Comparison of ENCODE assay signal across 11 mouse cellular contexts in the genomic region with DNA sequence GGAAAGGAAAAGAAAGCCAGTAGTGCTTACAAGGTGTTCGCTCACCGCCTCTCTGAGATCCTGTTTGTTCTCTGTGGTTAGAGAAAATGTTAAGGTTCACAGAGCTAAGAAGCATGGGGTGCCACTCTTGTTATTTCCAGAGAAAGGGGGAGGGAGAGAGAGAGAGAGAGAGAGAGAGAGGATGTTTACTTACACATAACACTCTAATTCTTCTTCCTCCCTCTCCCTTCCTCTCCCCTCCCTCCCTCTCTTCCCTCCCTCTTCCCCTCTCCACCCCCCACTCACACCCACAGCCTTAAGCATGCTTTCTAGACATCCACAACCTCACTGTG. TPM values are rescaled to one million over a fixed set of nuclear protein-coding genes. Genes with fewer than 3 reads are reported as not detected.
DNase-seq lines count a peak whose midpoint lies in the region; ATAC-seq and TF ChIP-seq lines count a peak whose summit lies in the region.
"Had no signal": no experiment of that assay in that cellular context is flagged by ENCODE, and none has a peak within 500 bp of the region (broad histone marks: within the 10 kb centered on the region; RNA-seq: fewer than 3 reads in every experiment).

No protein-coding gene starts in this region.

- no peak overlapping the region for H3K4me3 ChIP-seq in intestine, embryonic 14.5 days (ENCODE audit: low read depth, low read length)
- no peak overlapping the region for H3K4me3 ChIP-seq in intestine, postnatal 0 days (ENCODE audit: low read depth, low read length)
- H3K4me3 ChIP-seq in midbrain, embryonic 15.5 days = no peak overlapping the region
- H3K4me3 ChIP-seq in midbrain, embryonic 16.5 days (ENCODE audit: low read depth, low read length) = no peak overlapping the region
- no peak overlapping the region for H3K4me3 ChIP-seq in bone marrow, adult 2 months (replicated peaks; ENCODE audit: control insufficient read depth, low read depth, low read length)
- no peak overlapping the region for H3K4me3 ChIP-seq in intestine, embryonic 16.5 days (ENCODE audit: low read length)

- TF ChIP-seq POLR2A in bone marrow, adult 2 months (IDR thresholded peaks at IDR 0.05; ENCODE audit: borderline replicate concordance, control insufficient read depth, low read depth, low read length) = no peak

- no peak for TF ChIP-seq CTCF in intestine, postnatal 0 days (IDR thresholded peaks at IDR 0.05; ENCODE audit: low read depth)
- TF ChIP-seq CTCF in bone marrow, adult 2 months (IDR thresholded peaks at IDR 0.05; ENCODE audit: control insufficient read depth, insufficient read depth, low read length) = no peak

- no peaks in the 10 kb centered on the region for H3K27me3 ChIP-seq in intestine, embryonic 14.5 days (replicated peaks; ENCODE audit: control insufficient read depth, insufficient read depth, low read length)
- no peaks in the 10 kb centered on the region for H3K27me3 ChIP-seq in intestine, postnatal 0 days (replicated peaks; ENCODE audit: control insufficient read depth, insufficient read depth, low read length)
- H3K27me3 ChIP-seq in midbrain, embryonic 15.5 days (replicated peaks) = no peaks in the 10 kb centered on the region
- no peaks in the 10 kb centered on the region for H3K27me3 ChIP-seq in midbrain, embryonic 16.5 days (ENCODE audit: control insufficient read depth, insufficient read depth, low read depth, low read length)
- H3K27me3 ChIP-seq in intestine, embryonic 16.5 days (replicated peaks; ENCODE audit: control insufficient read depth, insufficient read depth, low read length) = no peaks in the 10 kb centered on the region

- no peak overlapping the region for H3K4me2 ChIP-seq in intestine, embryonic 14.5 days (ENCODE audit: low read length)
- H3K4me2 ChIP-seq in intestine, postnatal 0 days (replicated peaks; ENCODE audit: low read depth) = no peak overlapping the region
- no peak overlapping the region for H3K4me2 ChIP-seq in midbrain, embryonic 15.5 days
- no peak overlapping the region for H3K4me2 ChIP-seq in midbrain, embryonic 16.5 days (ENCODE audit: low read length)
- no peak overlapping the region for H3K4me2 ChIP-seq in intestine, embryonic 16.5 days (ENCODE audit: low read depth, low read length)

- no peak for DNase-seq in intestine, embryonic 14.5 days (ENCODE audit: low spot score)
- DNase-seq in Muller cell, postnatal 12 days (ENCODE audit: inconsistent ontology term) = no peak
- DNase-seq: cerebellum, adult 8-10 months; gastrocnemius, postnatal 10 days had no signal

- H3K9ac ChIP-seq in intestine, embryonic 14.5 days (ENCODE audit: low read length) = no peak overlapping the region
- no peak overlapping the region for H3K9ac ChIP-seq in intestine, postnatal 0 days (ENCODE audit: low read depth, low read length)
- H3K9ac ChIP-seq in midbrain, embryonic 15.5 days = no peak overlapping the region
- H3K9ac ChIP-seq in midbrain, embryonic 16.5 days (ENCODE audit: low read depth, low read length) = no peak overlapping the region
- H3K9ac ChIP-seq in intestine, embryonic 16.5 days (ENCODE audit: low read depth, low read length) = no peak overlapping the region
- H3K9ac ChIP-seq: liver, embryonic 14.5 days had no signal

- no peak for ATAC-seq in intestine, embryonic 14.5 days (replicated peaks; ENCODE audit: low FRiP score, low TSS enrichment, low read depth)
- ATAC-seq in intestine, postnatal 0 days = no peak
- ATAC-seq in midbrain, embryonic 15.5 days (replicated peaks) = no peak
- ATAC-seq in midbrain, embryonic 16.5 days = no peak
- ATAC-seq in intestine, embryonic 16.5 days = no peak
- ATAC-seq in megakaryocyte progenitor cell, adult 5-6 weeks (replicated peaks; ENCODE audit: poor library complexity) = no peak

- H3K4me1 ChIP-seq in intestine, embryonic 14.5 days (replicated peaks; ENCODE audit: control insufficient read depth, insufficient read depth, low read length) = peaks cover 23% of the 10 kb centered on the region; the same call in 1 of the 2 replicates
- H3K4me1 ChIP-seq in intestine, postnatal 0 days (replicated peaks; ENCODE audit: control insufficient read depth, insufficient read depth, low read length) = no peaks in the 10 kb centered on the region
- peaks cover 6% of the 10 kb centered on the region; the same call in 1 of the 2 replicates for H3K4me1 ChIP-seq in midbrain, embryonic 15.5 days
- peaks cover 8% of the 10 kb centered on the region for H3K4me1 ChIP-seq in midbrain, embryonic 16.5 days (ENCODE audit: control insufficient read depth, insufficient read depth, low read length)
- H3K4me1 ChIP-seq in bone marrow, adult 2 months (ENCODE audit: control insufficient read depth, insufficient read depth, low read length) = peaks cover 4% of the 10 kb centered on the region; the same call in 1 of the 2 replicates
- H3K4me1 ChIP-seq in intestine, embryonic 16.5 days (ENCODE audit: control insufficient read depth, insufficient read depth, low read length) = peaks cover 9% of the 10 kb centered on the region; the same call in 1 of the 2 replicates

- H3K9me3 ChIP-seq in intestine, embryonic 14.5 days (ENCODE audit: control insufficient read depth, low read length) = no peaks in the 10 kb centered on the region
- no peaks in the 10 kb centered on the region for H3K9me3 ChIP-seq in intestine, postnatal 0 days (ENCODE audit: control insufficient read depth)
- H3K9me3 ChIP-seq in midbrain, embryonic 15.5 days = no peaks in the 10 kb centered on the region
- no peaks in the 10 kb centered on the region for H3K9me3 ChIP-seq in midbrain, embryonic 16.5 days (replicated peaks; ENCODE audit: control insufficient read depth, low read length, poor library complexity, severe bottlenecking)
- no peaks in the 10 kb centered on the region for H3K9me3 ChIP-seq in intestine, embryonic 16.5 days (ENCODE audit: control insufficient read depth, low read length)

- H3K27ac ChIP-seq in intestine, embryonic 14.5 days (ENCODE audit: low read depth) = peak overlapping the region; percentile 64
- H3K27ac ChIP-seq in intestine, postnatal 0 days (ENCODE audit: low read depth, low read length) = no peak overlapping the region
- H3K27ac ChIP-seq in midbrain, embryonic 15.5 days = peak overlapping the region; percentile 47; the same call in 1 of the 2 replicates
- H3K27ac ChIP-seq in midbrain, embryonic 16.5 days (ENCODE audit: low read length) = no peak overlapping the region
- peak overlapping the region; percentile 62; the same call in 1 of the 2 replicates for H3K27ac ChIP-seq in bone marrow, adult 2 months (ENCODE audit: control insufficient read depth, insufficient read depth, low read depth, low read length, poor library complexity)
- peak overlapping the region; percentile 45 for H3K27ac ChIP-seq in intestine, embryonic 16.5 days (ENCODE audit: low read length)
- H3K27ac ChIP-seq: liver, embryonic 14.5 days had no signal

- WGBS in intestine, embryonic 14.5 days = 63% methylated on average over 2 of the region's 2 CpGs
- 68% methylated on average over 2 of the region's 2 CpGs for WGBS in intestine, postnatal 0 days
- WGBS in midbrain, embryonic 15.5 days = 59% methylated on average over 2 of the region's 2 CpGs
- 60% methylated on average over 2 of the region's 2 CpGs for WGBS in midbrain, embryonic 16.5 days
- WGBS in bone marrow, adult 2 months = 24% methylated on average over 2 of the region's 2 CpGs
- 40% methylated on average over 2 of the region's 2 CpGs for WGBS in intestine, embryonic 16.5 days

- no peaks in the 10 kb centered on the region for H3K36me3 ChIP-seq in intestine, embryonic 14.5 days (ENCODE audit: control insufficient read depth, insufficient read depth, low read length)
- H3K36me3 ChIP-seq in intestine, postnatal 0 days (ENCODE audit: control insufficient read depth, insufficient read depth) = no peaks in the 10 kb centered on the region
- H3K36me3 ChIP-seq in midbrain, embryonic 15.5 days (replicated peaks) = no peaks in the 10 kb centered on the region
- no peaks in the 10 kb centered on the region for H3K36me3 ChIP-seq in midbrain, embryonic 16.5 days (ENCODE audit: control insufficient read depth, insufficient read depth, low read length)
- no peaks in the 10 kb centered on the region for H3K36me3 ChIP-seq in intestine, embryonic 16.5 days (ENCODE audit: control insufficient read depth, insufficient read depth, low read length)

RNA-seq across cellular contexts. Expression of gene Ripor2, which starts 35.8 kb away (rescaled TPM):
- polyA plus RNA-seq in intestine, embryonic 14.5 days (2014; fragmentation: Nextera tagmentation; extraction: Ambion mirVana) = 1.7 and 2.3 TPM in 2 replicates
- polyA plus RNA-seq in intestine, postnatal 0 days (2015; fragmentation: Nextera tagmentation; extraction: Ambion mirVana) = 0.70 and 0.80 TPM in 2 replicates
- 32.3 and 34.0 TPM in 2 replicates for polyA plus RNA-seq in midbrain, embryonic 15.5 days (2015; fragmentation: Nextera tagmentation; extraction: Ambion mirVana)
- polyA plus RNA-seq in midbrain, embryonic 16.5 days (2015; fragmentation: Nextera tagmentation; extraction: Ambion mirVana) = 31.8 and 33.8 TPM in 2 replicates
- 22.5 and 41.4 TPM in 2 replicates for polyA plus RNA-seq in bone marrow, adult 2 months (2011; ENCODE audit: insufficient read depth, insufficient read length, low replicate concordance, missing spikeins)
- polyA plus RNA-seq in intestine, embryonic 16.5 days (2015; fragmentation: Nextera tagmentation; extraction: Ambion mirVana) = 1.5 and 1.7 TPM in 2 replicates
- 37.6 and 50.4 TPM in 2 replicates for total RNA-seq in megakaryocyte progenitor cell, adult 5-6 weeks (2015)
- 24.0 and 28.9 TPM in 2 replicates for total RNA-seq in megakaryocyte progenitor cell, adult 5-6 weeks (2017)

Comparison
In these comparisons a context has a peak if more than half of its experiments do, and no peak if none do; other contexts are left out.
1. H3K27ac ChIP-seq: peak in intestine, embryonic 14.5 days (single experiment), midbrain, embryonic 15.5 days (single experiment), bone marrow, adult 2 months (single experiment) and intestine, embryonic 16.5 days (single experiment); none in intestine, postnatal 0 days (single experiment) and midbrain, embryonic 16.5 days (single experiment).